Mouse (Mus musculus): Measurements from ENCODE around the gene Krt31. TPM values are rescaled to one million over a fixed set of nuclear protein-coding genes. Genes with fewer than 3 reads are reported as not detected.

The Krt31 gene
- polyA plus RNA-seq (2014; fragmentation: Illumina TruSeq; extraction: RNeasy Lipid Tissue Mini Kit (QIAGEN cat#74804); ENCODE audit: low read depth, low replicate concordance), result not detected

DNA sequence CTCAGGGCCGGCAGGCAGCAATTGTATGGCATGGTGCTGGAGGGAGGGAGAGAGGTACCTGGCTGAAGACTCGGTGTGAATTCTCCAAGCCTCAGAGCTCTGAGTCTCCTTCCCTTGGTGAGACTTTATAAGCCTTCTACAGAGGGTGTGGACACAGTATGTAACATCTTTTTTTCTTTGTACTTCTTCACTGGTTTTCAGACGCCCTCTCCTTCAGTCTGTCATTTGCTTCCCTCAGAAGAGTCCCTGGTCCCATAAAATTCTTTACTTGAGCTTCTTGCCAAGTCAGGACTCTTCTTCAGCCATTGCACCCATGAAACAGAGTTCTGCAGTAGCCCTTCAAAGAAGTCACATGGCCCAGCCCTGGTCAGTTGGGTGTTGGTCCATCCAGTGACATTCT lies at the start of gene Krt31:
Gene Krt31 (minus strand): TSS at position 101 of the 400 bp plus-strand sequence.

GRCm38 (mm10) chr11:100096141-100096540 lies 45.8 kb upstream of the Krt31 start, which contains the start of gene Krt35:
TSS of gene Krt35 (minus strand) at chr11:100096241.

DNA sequence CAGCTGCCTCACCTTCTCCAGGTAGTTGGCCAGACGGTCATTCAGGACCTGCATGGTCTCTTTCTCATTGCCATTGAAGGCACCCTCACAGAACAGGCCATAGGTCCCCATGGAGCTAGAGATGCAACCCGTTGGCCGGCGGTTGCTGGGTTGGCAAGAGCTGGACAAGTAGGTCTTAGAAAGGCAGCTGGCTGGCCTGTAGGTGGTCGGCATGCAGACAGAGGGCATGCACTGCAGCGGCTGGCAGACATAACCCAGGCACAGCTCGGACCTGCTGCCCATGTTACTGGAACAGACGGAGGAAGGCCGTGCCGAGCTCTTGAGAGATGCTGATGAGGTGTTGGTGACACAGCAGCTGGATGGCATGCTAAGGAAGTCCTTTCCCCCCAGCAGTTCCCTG lies 37.5 kb upstream of the Krt31 start, which contains the start of gene Krt32:
Gene Krt32 (minus strand): TSS at position 366 of the 400 bp plus-strand sequence.

GRCm38 (mm10) chr11:100041454-100041853 lies 8.9 kb downstream of the Krt31 start, which contains the start of gene Krt34:
TSS of gene Krt34 (minus strand) at chr11:100041554.

DNA sequence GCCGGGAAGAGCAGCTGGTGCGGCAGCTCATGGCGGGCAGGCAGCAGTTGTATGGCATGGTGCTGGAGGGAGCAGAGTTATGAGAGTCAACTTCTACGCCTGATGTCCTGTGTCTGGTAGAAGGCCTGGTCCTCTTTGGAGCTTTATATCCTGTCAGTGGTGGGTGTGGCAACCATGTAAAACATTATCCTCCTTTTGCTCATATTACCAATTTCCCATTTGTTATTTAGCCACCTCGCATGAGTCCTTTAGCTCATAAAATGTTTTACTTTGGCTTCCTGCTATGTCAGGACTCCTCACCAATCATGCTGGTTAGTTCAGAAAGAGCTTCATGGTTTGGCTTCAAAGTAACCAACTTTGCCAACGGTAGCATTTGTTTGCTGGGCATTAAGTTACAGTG lies 20.6 kb downstream of the Krt31 start, which contains the start of gene Krt33b:
Gene Krt33b (minus strand): TSS at position 101 of the 400 bp plus-strand sequence.

GRCm38 (mm10) chr11:100016112-100016511 lies 34.2 kb downstream of the Krt31 start, which contains the start of gene Krt33a:
TSS of gene Krt33a (minus strand) at chr11:100016212.

Other genes with a start within 250 kb of the Krt31 start
- not detected for gene Gm11554, start 246.1 kb downstream of the Krt31 start, polyA plus RNA-seq (2014; fragmentation: Illumina TruSeq; extraction: RNeasy Lipid Tissue Mini Kit (QIAGEN cat#74804); ENCODE audit: low read depth, low replicate concordance)
- gene Krtap4-13, start 240.7 kb downstream of the Krt31 start, polyA plus RNA-seq (2014; fragmentation: Illumina TruSeq; extraction: RNeasy Lipid Tissue Mini Kit (QIAGEN cat#74804); ENCODE audit: low read depth, low replicate concordance), result not detected
- not detected for gene Gm11564, start 234.9 kb downstream of the Krt31 start, polyA plus RNA-seq (2014; fragmentation: Illumina TruSeq; extraction: RNeasy Lipid Tissue Mini Kit (QIAGEN cat#74804); ENCODE audit: low read depth, low replicate concordance)
- not detected for gene 2300003K06Rik, start 212.5 kb downstream of the Krt31 start, polyA plus RNA-seq (2014; fragmentation: Illumina TruSeq; extraction: RNeasy Lipid Tissue Mini Kit (QIAGEN cat#74804); ENCODE audit: low read depth, low replicate concordance)
- gene Krtap4-16, start 198.9 kb downstream of the Krt31 start, polyA plus RNA-seq (2014; fragmentation: Illumina TruSeq; extraction: RNeasy Lipid Tissue Mini Kit (QIAGEN cat#74804); ENCODE audit: low read depth, low replicate concordance), result not detected
- not detected for gene Gm11568, start 192.6 kb downstream of the Krt31 start, polyA plus RNA-seq (2014; fragmentation: Illumina TruSeq; extraction: RNeasy Lipid Tissue Mini Kit (QIAGEN cat#74804); ENCODE audit: low read depth, low replicate concordance)
- gene Gm11559, start 186.1 kb downstream of the Krt31 start, polyA plus RNA-seq (2014; fragmentation: Illumina TruSeq; extraction: RNeasy Lipid Tissue Mini Kit (QIAGEN cat#74804); ENCODE audit: low read depth, low replicate concordance), result not detected
- not detected for gene Krtap9-1, start 177.2 kb downstream of the Krt31 start, polyA plus RNA-seq (2014; fragmentation: Illumina TruSeq; extraction: RNeasy Lipid Tissue Mini Kit (QIAGEN cat#74804); ENCODE audit: low read depth, low replicate concordance)
- not detected for gene Gm11567, start 171.4 kb downstream of the Krt31 start, polyA plus RNA-seq (2014; fragmentation: Illumina TruSeq; extraction: RNeasy Lipid Tissue Mini Kit (QIAGEN cat#74804); ENCODE audit: low read depth, low replicate concordance)
- not detected for gene Krtap31-1, start 142.6 kb downstream of the Krt31 start, polyA plus RNA-seq (2014; fragmentation: Illumina TruSeq; extraction: RNeasy Lipid Tissue Mini Kit (QIAGEN cat#74804); ENCODE audit: low read depth, low replicate concordance)
- not detected for gene Gm11565, start 135.8 kb downstream of the Krt31 start, polyA plus RNA-seq (2014; fragmentation: Illumina TruSeq; extraction: RNeasy Lipid Tissue Mini Kit (QIAGEN cat#74804); ENCODE audit: low read depth, low replicate concordance)
- gene Krtap31-2, start 114.3 kb downstream of the Krt31 start, polyA plus RNA-seq (2014; fragmentation: Illumina TruSeq; extraction: RNeasy Lipid Tissue Mini Kit (QIAGEN cat#74804); ENCODE audit: low read depth, low replicate concordance), result not detected
- not detected for gene Krtap9-5, start 102.1 kb downstream of the Krt31 start, polyA plus RNA-seq (2014; fragmentation: Illumina TruSeq; extraction: RNeasy Lipid Tissue Mini Kit (QIAGEN cat#74804); ENCODE audit: low read depth, low replicate concordance)
- not detected for gene Krtap29-1, start 71.5 kb downstream of the Krt31 start, polyA plus RNA-seq (2014; fragmentation: Illumina TruSeq; extraction: RNeasy Lipid Tissue Mini Kit (QIAGEN cat#74804); ENCODE audit: low read depth, low replicate concordance)
- gene Krtap16-1, start 64.0 kb downstream of the Krt31 start, polyA plus RNA-seq (2014; fragmentation: Illumina TruSeq; extraction: RNeasy Lipid Tissue Mini Kit (QIAGEN cat#74804); ENCODE audit: low read depth, low replicate concordance), result not detected
- gene Krtap17-1, start 56.6 kb downstream of the Krt31 start, polyA plus RNA-seq (2014; fragmentation: Illumina TruSeq; extraction: RNeasy Lipid Tissue Mini Kit (QIAGEN cat#74804); ENCODE audit: low read depth, low replicate concordance), result not detected
- gene Krt33a, start 34.3 kb downstream of the Krt31 start, polyA plus RNA-seq (2014; fragmentation: Illumina TruSeq; extraction: RNeasy Lipid Tissue Mini Kit (QIAGEN cat#74804); ENCODE audit: low read depth, low replicate concordance), result not detected
- not detected for gene Krt33b, start 20.7 kb downstream of the Krt31 start, polyA plus RNA-seq (2014; fragmentation: Illumina TruSeq; extraction: RNeasy Lipid Tissue Mini Kit (QIAGEN cat#74804); ENCODE audit: low read depth, low replicate concordance)
- not detected for gene Krt34, start 9.0 kb downstream of the Krt31 start, polyA plus RNA-seq (2014; fragmentation: Illumina TruSeq; extraction: RNeasy Lipid Tissue Mini Kit (QIAGEN cat#74804); ENCODE audit: low read depth, low replicate concordance)
- gene Krt32, start 37.7 kb upstream of the Krt31 start, polyA plus RNA-seq (2014; fragmentation: Illumina TruSeq; extraction: RNeasy Lipid Tissue Mini Kit (QIAGEN cat#74804); ENCODE audit: low read depth, low replicate concordance), result 0.31 TPM
- not detected for gene Krt35, start 45.7 kb upstream of the Krt31 start, polyA plus RNA-seq (2014; fragmentation: Illumina TruSeq; extraction: RNeasy Lipid Tissue Mini Kit (QIAGEN cat#74804); ENCODE audit: low read depth, low replicate concordance)
- gene Krt36, start 55.1 kb upstream of the Krt31 start, polyA plus RNA-seq (2014; fragmentation: Illumina TruSeq; extraction: RNeasy Lipid Tissue Mini Kit (QIAGEN cat#74804); ENCODE audit: low read depth, low replicate concordance), result 0.48 TPM
- not detected for gene Krt13, start 71.0 kb upstream of the Krt31 start, polyA plus RNA-seq (2014; fragmentation: Illumina TruSeq; extraction: RNeasy Lipid Tissue Mini Kit (QIAGEN cat#74804); ENCODE audit: low read depth, low replicate concordance)
- 10.5 TPM for gene Krt15, start 85.4 kb upstream of the Krt31 start, polyA plus RNA-seq (2014; fragmentation: Illumina TruSeq; extraction: RNeasy Lipid Tissue Mini Kit (QIAGEN cat#74804); ENCODE audit: low read depth, low replicate concordance)
- 152 TPM for gene Krt19, start 98.1 kb upstream of the Krt31 start, polyA plus RNA-seq (2014; fragmentation: Illumina TruSeq; extraction: RNeasy Lipid Tissue Mini Kit (QIAGEN cat#74804); ENCODE audit: low read depth, low replicate concordance)
- gene Krt9, start 142.7 kb upstream of the Krt31 start, polyA plus RNA-seq (2014; fragmentation: Illumina TruSeq; extraction: RNeasy Lipid Tissue Mini Kit (QIAGEN cat#74804); ENCODE audit: low read depth, low replicate concordance), result not detected
- 34.6 TPM for gene Krt14, start 157.0 kb upstream of the Krt31 start, polyA plus RNA-seq (2014; fragmentation: Illumina TruSeq; extraction: RNeasy Lipid Tissue Mini Kit (QIAGEN cat#74804); ENCODE audit: low read depth, low replicate concordance)
- gene Krt16, start 198.4 kb upstream of the Krt31 start, polyA plus RNA-seq (2014; fragmentation: Illumina TruSeq; extraction: RNeasy Lipid Tissue Mini Kit (QIAGEN cat#74804); ENCODE audit: low read depth, low replicate concordance), result not detected
- 2.0 TPM for gene Krt17, start 210.5 kb upstream of the Krt31 start, polyA plus RNA-seq (2014; fragmentation: Illumina TruSeq; extraction: RNeasy Lipid Tissue Mini Kit (QIAGEN cat#74804); ENCODE audit: low read depth, low replicate concordance)
- gene Krt42, start 219.3 kb upstream of the Krt31 start, polyA plus RNA-seq (2014; fragmentation: Illumina TruSeq; extraction: RNeasy Lipid Tissue Mini Kit (QIAGEN cat#74804); ENCODE audit: low read depth, low replicate concordance), result not detected